Mouse (Mus musculus): ENCODE measurements at regions not wholly inside any gene's neighbourhood (a gene's known extent, or its start where the extent isn't known, plus 50 kb on each side); places are given as distances from the start of the nearest gene placed in this dataset.
"Not testable (repeated sequence)": the region's sequence is repeated elsewhere in the genome, so short reads cannot be mapped to it uniquely, and the experiment has no call there.

DNA sequence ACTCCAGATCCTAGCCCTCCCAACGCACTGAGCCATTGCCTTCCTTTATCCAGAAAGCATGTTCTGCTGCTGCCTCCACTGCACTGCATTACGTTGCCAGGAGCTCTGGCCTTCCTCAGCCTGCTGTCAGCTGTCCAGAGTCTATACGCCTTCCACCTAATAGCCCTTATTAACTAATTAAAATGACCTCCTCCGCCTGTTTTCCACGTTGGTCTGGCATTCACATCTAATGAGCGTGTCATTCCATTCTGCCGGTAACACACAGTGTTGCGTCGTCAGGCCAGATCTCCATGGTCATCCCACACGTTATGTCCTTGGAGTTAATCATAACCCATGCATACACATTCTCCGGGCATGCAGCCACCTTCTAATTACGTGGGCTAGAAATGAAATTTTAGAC, 56.7 kb upstream of the Med4 start:
- DNase-seq (ENCODE audit: low spot score), result no peak
- WGBS, result 63% methylated on average over 12 of the region's 12 CpGs
- Histone ChIP-seq H3K4me3 (no peak overlapping the region), H3K27me3 (ENCODE audit: insufficient read depth, poor library complexity, severe bottlenecking) (no peaks in the 10 kb centered on the region), H3K9me3 (no peaks in the 10 kb centered on the region), H3K4me1 (peaks cover 3% of the 10 kb centered on the region; the same call in 1 of the 2 replicates), H3K27ac (no peak overlapping the region), H3K36me3 (no peaks in the 10 kb centered on the region)

- WGBS, result 78% methylated on average over 7 of the region's 7 CpGs
- peaks cover 3% of the 10 kb centered on the region; the same call in 1 of the 2 replicates for H3K4me1 ChIP-seq
- H3K27me3 ChIP-seq (ENCODE audit: insufficient read depth, poor library complexity, severe bottlenecking), result no peaks in the 10 kb centered on the region
These were observed 57.3 kb upstream of the Med4 start for GRCm38 (mm10) chr14:73452321-73453082.

DNA sequence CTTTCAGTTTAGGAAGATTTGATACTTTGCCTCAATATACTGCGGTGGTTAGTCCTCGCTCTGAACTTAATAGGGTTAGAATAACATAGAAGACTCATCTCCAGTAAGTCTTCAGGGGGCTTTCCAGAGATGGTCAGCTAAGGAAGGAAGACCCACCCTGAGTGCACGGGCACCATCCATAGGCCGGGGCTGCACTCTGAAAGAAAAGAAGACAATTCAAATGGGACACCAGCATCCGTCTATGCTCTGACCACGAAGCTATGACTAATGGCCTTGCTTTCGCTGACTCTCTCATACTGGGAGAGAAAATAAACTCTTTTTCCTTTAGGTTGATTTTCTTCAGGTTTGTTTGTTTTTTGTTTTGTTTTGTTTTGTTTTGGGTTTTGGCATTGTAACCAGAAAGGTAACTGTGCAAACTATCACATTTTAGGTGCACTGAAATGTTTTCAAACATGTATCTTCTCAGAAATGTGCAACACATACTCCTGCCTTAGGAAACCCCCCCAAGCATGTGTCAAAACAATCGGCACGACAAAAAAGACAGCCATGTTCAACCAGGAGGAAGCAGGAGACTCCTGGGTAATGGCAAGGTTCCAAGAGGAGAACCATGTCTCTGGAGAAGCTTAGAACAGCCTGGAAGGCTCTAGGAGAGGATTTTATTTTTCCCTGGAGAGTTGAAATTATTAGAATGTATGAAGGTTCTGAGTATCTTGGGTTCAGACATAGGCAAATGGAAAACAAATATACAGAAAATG, 58.4 kb upstream of the Med4 start:
- no peaks in the 10 kb centered on the region for H3K27me3 ChIP-seq (ENCODE audit: insufficient read depth, poor library complexity, severe bottlenecking)
- DNase-seq (ENCODE audit: low spot score), result no peak
- no peaks in the 10 kb centered on the region for H3K36me3 ChIP-seq
- H3K4me3 ChIP-seq, result no peak overlapping the region
- H3K27ac ChIP-seq, result no peak overlapping the region
- H3K9me3 ChIP-seq, result no peaks in the 10 kb centered on the region
- 74% methylated on average over 9 of the region's 9 CpGs for WGBS
- H3K4me1 ChIP-seq, result peaks cover 3% of the 10 kb centered on the region; the same call in 1 of the 2 replicates

More at GRCm38 (mm10) chr14:73452321-73453082, 57.3 kb upstream of the Med4 start:
- Histone ChIP-seq H3K36me3 (no peaks in the 10 kb centered on the region), H3K9me3 (no peaks in the 10 kb centered on the region), H3K4me3 (no peak overlapping the region), H3K27ac (no peak overlapping the region)
- DNase-seq (ENCODE audit: low spot score), result no peak

GRCm38 (mm10) chr14:73449901-73450495, 59.8 kb upstream of the Med4 start:
- H3K4me3 ChIP-seq, result no peak overlapping the region
- H3K9me3 ChIP-seq, result no peaks in the 10 kb centered on the region
- DNase-seq (ENCODE audit: low spot score), result no peak
- WGBS, result 60% methylated on average over 6 of the region's 6 CpGs
- no peak overlapping the region for H3K27ac ChIP-seq
- no peaks in the 10 kb centered on the region for H3K27me3 ChIP-seq (ENCODE audit: insufficient read depth, poor library complexity, severe bottlenecking)
- no peaks in the 10 kb centered on the region for H3K36me3 ChIP-seq
- peaks cover 8% of the 10 kb centered on the region; the same call in 1 of the 2 replicates for H3K4me1 ChIP-seq

DNA sequence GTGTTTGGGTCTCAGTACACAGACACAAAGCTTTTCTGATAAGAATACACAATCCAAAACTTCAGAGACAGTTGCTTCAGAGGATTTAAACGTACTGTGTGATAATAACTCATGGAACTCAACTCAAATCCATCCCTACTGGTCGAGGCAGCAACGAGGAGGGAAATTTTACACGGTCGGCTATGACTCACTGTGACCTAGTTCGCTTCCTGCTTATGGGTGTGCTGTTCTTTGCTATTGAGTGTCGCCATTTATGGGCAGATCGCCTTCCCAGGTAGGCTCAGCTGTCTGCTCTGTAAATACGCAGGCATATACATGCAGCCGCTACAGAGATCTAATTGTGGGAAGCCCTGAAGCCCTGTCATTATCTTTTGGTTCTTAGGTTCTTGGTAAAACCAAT, 60.7 kb upstream of the Med4 start:
- Histone ChIP-seq H3K9me3 (no peaks in the 10 kb centered on the region), H3K4me3 (no peak overlapping the region), H3K27me3 (ENCODE audit: insufficient read depth, poor library complexity, severe bottlenecking) (no peaks in the 10 kb centered on the region), H3K27ac (no peak overlapping the region), H3K36me3 (no peaks in the 10 kb centered on the region), H3K4me1 (peaks cover 8% of the 10 kb centered on the region; the same call in 1 of the 2 replicates)
- WGBS, result 87% methylated on average over 10 of the region's 10 CpGs
- no peak for DNase-seq (ENCODE audit: low spot score)

DNA sequence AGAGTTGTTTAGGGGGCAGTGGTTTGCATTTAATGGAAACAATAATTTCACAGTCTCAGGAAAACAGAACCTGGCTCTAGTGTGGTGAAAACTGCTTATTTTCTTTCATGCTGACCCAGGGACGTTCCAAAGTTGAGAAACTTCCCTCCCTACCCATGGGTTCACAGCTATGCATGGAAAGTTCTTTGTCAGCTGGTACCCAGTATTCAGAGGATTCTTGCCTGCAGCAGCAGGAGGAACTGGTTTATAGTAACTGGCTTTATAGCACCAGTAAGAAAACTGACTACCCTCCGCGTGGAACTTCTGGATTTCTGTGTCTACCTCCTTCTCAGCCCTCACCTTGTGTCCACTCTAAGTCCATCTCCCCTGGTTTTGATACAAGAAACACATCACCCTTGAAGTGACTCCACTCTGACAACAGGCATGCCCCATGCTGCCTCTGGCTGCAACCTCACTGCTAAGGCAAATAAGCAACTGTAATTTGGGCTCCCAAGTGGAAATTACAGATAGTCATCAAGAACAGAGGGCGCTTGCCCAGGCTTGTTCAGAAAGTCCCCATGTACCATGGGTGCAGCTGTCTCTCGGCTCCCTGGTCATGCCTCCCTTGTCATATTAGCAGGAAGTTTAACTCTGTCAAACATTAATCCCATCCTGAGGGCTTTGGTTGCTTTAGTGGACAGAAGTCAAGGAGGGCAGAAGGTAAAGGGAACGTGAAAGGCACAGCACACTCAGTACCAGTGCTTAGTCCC, 60.6 kb upstream of the Itm2b start:
- 0 out of 2 replicates have a peak overlapping the region, but pooled peaks have one; percentile 6 for H3K27ac ChIP-seq
- H3K27me3 ChIP-seq (ENCODE audit: insufficient read depth, poor library complexity, severe bottlenecking), result no peaks in the 10 kb centered on the region
- no peaks in the 10 kb centered on the region for H3K36me3 ChIP-seq
- H3K4me3 ChIP-seq, result no peak overlapping the region
- peaks cover 8% of the 10 kb centered on the region; the same call in 1 of the 2 replicates for H3K4me1 ChIP-seq
- H3K9me3 ChIP-seq, result no peaks in the 10 kb centered on the region
- no peak for DNase-seq (ENCODE audit: low spot score)
- WGBS, result 74% methylated on average over 6 of the region's 6 CpGs

GRCm38 (mm10) chr14:73444733-73445132, 59.6 kb upstream of the Itm2b start:
- Histone ChIP-seq H3K36me3 (no peaks in the 10 kb centered on the region), H3K27ac (no peak overlapping the region), H3K27me3 (ENCODE audit: insufficient read depth, poor library complexity, severe bottlenecking) (no peaks in the 10 kb centered on the region), H3K9me3 (no peaks in the 10 kb centered on the region), H3K4me3 (no peak overlapping the region), H3K4me1 (peaks cover 8% of the 10 kb centered on the region; the same call in 1 of the 2 replicates)
- WGBS, result 52% methylated on average over 3 of the region's 3 CpGs
- DNase-seq (ENCODE audit: low spot score), result no peak

DNA sequence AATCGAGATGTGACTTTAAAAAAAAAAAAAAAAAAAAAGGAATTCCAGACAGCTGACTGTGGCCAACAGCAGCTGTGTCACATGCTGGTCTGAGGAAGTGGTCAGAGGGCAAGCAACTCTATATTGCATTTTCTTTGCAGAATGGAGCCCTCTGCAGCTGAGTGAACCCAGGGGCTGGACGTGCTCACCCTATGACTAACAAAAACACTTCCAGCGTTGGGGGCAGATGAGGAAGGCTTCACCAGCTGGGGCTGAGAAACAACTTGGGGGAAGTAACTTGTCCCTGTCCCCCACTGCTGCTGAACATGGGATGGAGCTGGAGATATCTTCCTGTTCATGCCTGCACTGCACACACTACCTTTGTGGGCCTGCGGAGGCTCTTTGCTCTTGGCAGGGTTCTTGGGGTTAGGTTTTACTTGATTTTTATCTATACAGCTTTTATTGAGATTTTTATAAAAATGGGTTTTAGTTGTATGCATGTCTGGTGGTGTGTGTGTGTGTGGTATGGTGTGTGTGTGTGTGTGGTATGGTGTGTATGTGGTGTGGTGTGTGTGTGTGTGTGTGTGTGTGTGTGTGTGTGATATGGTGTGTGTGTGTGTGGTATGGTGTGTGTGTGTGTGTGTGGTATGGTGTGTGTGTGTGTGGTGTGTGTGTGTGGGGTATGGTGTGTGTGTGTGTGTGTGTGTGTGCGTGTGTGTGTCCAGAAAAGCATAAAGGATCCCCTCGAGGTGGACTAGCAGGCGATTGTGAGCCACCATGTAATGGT, 57.0 kb upstream of the Itm2b start:
- H3K9me3 ChIP-seq, result no peaks in the 10 kb centered on the region
- no peaks in the 10 kb centered on the region for H3K27me3 ChIP-seq (ENCODE audit: insufficient read depth, poor library complexity, severe bottlenecking)
- H3K4me3 ChIP-seq, result no peak overlapping the region
- peaks cover 8% of the 10 kb centered on the region; the same call in 1 of the 2 replicates for H3K4me1 ChIP-seq
- no peak overlapping the region for H3K27ac ChIP-seq
- no peaks in the 10 kb centered on the region for H3K36me3 ChIP-seq
- no peak for DNase-seq (ENCODE audit: low spot score)
- WGBS, result 67% methylated on average over 7 of the region's 7 CpGs

DNA sequence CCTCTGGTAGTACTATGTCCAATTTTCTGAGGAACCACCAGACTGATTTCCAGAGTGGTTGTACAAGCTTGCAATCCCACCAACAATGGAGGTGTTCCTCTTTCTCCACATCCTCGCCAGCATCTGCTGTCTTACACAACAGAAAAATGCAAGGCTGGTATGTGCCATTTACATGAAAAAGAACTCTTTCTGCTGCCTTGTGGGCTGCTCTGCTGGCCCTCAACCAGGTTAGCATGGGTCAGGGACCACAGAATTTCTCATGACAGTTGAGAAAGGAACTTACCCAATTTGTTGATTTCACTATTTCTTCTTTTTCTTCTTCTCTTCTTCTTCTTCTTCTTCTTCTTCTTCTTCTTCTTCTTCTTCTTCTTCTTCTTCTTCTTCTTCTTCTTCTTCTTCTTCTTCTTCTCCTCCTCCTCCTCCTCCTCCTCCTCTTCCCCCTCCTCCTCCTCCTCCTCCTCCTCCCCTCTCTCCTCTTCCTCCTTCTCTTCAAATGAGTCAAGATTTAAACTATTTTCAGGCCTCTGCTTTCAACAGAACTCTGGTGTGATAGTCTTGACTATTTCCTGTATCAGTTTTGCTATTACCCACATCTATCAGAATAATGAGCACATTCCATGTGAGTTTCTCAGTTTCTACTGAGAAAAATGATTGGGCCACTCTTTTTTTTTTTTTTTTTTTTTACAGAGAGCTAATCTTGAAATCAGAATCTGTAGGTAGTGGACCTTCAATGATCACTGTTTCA, 56.3 kb upstream of the Itm2b start:
- H3K4me3 ChIP-seq; H3K9me3 ChIP-seq; H3K4me1 ChIP-seq; H3K27ac ChIP-seq; H3K27me3 ChIP-seq (ENCODE audit: insufficient read depth, poor library complexity, severe bottlenecking); DNase-seq (ENCODE audit: low spot score); H3K36me3 ChIP-seq: not testable (repeated sequence)
- WGBS, result 70% methylated on average over 1 of the region's 1 CpGs

DNA sequence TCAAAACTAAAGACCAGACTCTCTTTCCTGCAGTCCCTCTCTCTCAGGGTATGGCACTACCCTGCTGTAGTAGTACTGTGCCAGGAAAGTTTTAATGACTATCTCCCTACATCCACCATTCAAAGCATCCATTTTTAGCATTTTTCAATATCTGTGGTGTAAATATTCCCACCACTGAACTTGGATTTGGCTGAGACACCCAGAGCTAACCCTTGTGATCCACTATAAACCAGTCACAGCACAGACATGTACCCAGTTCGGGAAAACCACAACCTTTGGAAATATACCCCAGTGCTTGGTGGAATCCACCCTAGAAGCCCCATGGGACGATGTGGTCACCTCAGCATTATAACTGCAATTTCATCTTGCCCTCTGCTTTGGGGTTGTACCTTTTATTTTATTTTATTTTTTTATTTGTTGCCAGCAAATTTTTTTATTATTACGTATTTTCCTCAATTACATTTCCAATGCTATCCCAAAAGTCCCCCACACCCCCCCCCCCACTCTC, 54.8 kb upstream of the Itm2b start:
- no peak for DNase-seq (ENCODE audit: low spot score)
- no peaks in the 10 kb centered on the region for H3K36me3 ChIP-seq
- WGBS, result 82% methylated on average over 3 of the region's 3 CpGs

DNA sequence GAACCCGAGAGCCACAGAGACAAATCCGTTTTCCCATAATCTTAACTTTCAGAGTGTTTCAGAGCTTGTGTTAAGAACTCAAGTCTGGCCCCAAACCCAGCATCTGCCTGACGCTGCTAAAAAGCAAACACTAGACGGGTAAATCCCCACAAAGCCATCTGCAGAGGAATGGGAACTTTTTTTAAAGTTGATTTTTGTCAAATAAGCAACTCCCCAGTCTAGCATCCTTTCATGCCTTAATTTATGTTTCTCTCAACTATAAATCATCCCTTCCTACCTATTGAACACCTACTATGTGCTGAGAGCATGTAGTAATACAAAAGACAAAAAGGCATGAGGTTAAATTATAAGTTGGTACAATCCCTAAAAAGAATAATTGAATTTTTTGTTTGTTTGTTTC, 50.8 kb upstream of the Itm2b start:
- 68% methylated on average over 4 of the region's 4 CpGs for WGBS
- no peak overlapping the region for H3K4me3 ChIP-seq
- no peaks in the 10 kb centered on the region for H3K4me1 ChIP-seq
- no peak overlapping the region for H3K27ac ChIP-seq
- no peak for DNase-seq (ENCODE audit: low spot score)
- H3K27me3 ChIP-seq (ENCODE audit: insufficient read depth, poor library complexity, severe bottlenecking), result no peaks in the 10 kb centered on the region
- no peaks in the 10 kb centered on the region for H3K9me3 ChIP-seq
- H3K36me3 ChIP-seq, result no peaks in the 10 kb centered on the region

More for the DNA sequence above, 54.8 kb upstream of the Itm2b start:
- Histone ChIP-seq H3K4me1 (peaks cover 3% of the 10 kb centered on the region; the same call in 1 of the 2 replicates), H3K27me3 (ENCODE audit: insufficient read depth, poor library complexity, severe bottlenecking) (no peaks in the 10 kb centered on the region), H3K9me3 (no peaks in the 10 kb centered on the region), H3K27ac (no peak overlapping the region), H3K4me3 (no peak overlapping the region)
